Comparison of ENCODE assay signal across 11 mouse cellular contexts in genomic region chr2:17610259-17610658, GRCm38 (mm10).
DNase-seq lines count a peak whose midpoint lies in the region.
"Had no signal": no experiment of that assay in that cellular context is flagged by ENCODE, and none has a peak within 500 bp of the region (broad histone marks: within the 10 kb centered on the region; RNA-seq: fewer than 3 reads in every experiment).

No protein-coding gene starts in this region.

- intact Hi-C loops in left cerebral cortex, postnatal 25 days (cut with DNase I): no loop called here

- peak; percentile 31 for DNase-seq in adrenal gland, adult 2 months
- DNase-seq in adrenal gland, postnatal 4 days (ENCODE audit: low spot score in 2 of 2): no peak
- DNase-seq in kidney, adult 8-10 months: peak; percentile 2 to 11
- no peak for DNase-seq in kidney, postnatal 4 days
- DNase-seq in Muller cell, postnatal 12 days (ENCODE audit: inconsistent ontology term): peak; percentile 87
- DNase-seq in lung, postnatal 14 days: peak; percentile 5
- DNase-seq in left cerebral cortex, postnatal 25 days (ENCODE audit: low spot score in 2 of 2): no peak
- no peak for DNase-seq in left cerebral cortex, adult 8-10 months (ENCODE audit: low spot score in 2 of 2)
- DNase-seq: cerebellum, postnatal 25 days; gastrocnemius, postnatal 10 days; lung, embryonic 14.5 days had no signal

Comparison
In these comparisons a context has a peak if more than half of its experiments do, and no peak if none do; other contexts are left out.
1. DNase-seq: peak in adrenal gland, adult 2 months (single experiment), kidney, adult 8-10 months (2 of 2), Muller cell, postnatal 12 days (single experiment) and lung, postnatal 14 days (single experiment); none in adrenal gland, postnatal 4 days (0 of 2), kidney, postnatal 4 days (0 of 2), left cerebral cortex, postnatal 25 days (0 of 2) and left cerebral cortex, adult 8-10 months (0 of 2).